Mouse (Mus musculus): Measurements from ENCODE around the gene Slc39a8.

Gene Slc39a8

DNA sequence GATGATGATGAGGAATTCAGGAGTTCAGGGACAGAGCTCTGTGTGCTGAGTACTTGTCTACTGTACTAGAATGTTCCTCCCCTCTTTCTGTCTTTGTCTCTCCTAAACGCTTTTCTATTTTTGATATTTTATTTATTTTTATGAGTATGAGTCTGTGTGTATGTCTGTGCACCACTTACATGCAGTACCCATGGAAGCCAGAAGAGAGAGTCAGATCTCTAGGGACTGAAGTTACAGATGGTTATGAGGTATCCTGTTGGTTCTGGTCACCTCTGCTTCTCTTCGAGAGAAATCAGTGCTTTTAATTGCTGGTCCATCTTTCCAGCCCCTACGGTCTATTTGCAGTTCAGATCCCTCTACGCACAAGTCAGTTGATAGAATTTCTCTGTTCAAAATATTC lies 90.9 kb downstream of the Slc39a8 start:
- DNase-seq (ENCODE audit: low spot score in 2 of 2): no peak

DNA sequence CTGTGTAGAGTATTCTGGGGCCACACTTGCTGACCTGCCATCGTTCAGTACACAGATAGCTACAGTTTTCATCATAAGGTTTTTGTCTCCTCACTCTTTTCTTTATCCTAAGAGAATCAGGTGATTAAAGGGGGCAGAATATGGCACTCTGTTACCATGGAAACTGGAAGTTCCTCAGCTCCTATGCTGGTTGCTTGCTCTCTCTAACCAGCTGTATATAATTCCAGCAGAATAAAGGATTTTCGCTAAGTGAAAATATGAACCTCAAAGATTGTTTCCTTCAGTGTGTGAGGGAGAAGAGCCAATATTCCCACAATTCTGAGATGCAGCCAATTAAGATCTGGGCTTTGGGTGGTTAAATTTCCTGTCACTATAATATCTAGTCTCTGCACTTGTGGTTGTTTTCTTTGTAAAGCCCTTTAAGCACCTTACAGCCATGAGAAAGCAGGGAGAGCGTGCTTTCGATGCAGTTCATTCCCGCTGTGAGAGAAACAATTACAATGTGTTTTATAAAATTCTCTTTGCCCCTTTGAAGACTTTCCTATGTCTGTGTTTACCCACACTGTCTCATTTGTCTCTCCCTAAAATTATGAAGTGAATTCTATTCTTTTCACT lies 93.6 kb downstream of the Slc39a8 start:
- DNase-seq (ENCODE audit: low spot score in 2 of 2): no peak

DNA sequence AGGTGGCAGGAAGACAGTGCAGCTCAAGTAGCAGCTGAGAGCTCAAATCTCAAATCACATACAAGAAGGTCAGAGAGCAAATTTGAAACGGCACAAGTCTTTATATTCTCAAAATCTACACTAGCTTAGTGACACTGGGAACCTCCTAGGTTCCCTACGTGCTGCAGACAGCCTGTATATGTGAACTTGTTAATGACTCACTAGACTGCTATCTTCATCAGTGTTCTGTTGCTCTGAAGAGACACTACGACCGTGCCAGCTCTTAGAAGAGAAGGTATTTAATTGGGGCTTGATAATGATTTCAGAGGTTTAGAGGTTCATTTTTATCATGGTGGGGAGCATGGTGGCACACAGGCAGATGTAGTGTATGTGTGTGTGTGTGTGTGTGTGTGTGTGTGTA lies 94.2 kb downstream of the Slc39a8 start:
- DNase-seq (ENCODE audit: low spot score in 2 of 2): no peak

DNA sequence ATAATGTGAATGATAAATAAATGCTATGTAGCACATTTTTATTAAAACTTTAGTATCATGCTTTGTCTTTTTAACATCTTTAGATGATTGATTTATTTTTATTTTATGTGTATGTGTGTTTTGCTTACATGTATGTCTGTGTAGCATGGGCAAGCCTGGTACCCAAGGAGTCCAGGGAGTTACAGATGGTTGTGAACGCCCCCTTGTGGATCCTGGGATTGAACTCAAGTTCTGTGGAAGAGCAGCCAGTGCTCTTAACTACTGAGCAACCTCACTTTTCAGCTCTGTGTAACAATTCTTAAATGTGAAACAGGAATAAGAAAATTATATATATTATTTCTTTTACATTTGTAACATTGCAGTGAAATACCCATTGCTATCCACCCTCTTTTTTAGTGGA lies 101.7 kb downstream of the Slc39a8 start:
- no peak for DNase-seq (ENCODE audit: low spot score in 2 of 2)

DNA sequence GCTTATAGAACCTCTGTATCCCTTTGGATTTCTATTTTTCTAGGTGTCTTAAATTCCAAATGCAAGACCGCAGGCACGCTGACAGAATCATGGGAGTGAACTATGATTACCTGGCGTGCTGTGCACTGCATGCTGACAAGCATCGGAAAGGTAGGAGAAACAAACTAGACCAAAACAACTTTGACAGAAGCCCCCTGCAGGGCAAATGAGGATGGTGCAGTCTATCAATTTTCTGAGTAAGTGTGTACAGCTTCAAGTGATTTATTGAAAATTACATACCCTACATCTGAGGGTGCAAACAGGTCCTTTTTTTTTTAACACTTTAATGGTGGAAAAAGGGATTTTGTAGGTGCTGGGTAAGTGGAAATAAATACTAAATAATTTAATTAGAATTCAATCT lies 103.1 kb downstream of the Slc39a8 start:
- no peak for DNase-seq (ENCODE audit: low spot score in 2 of 2)

DNA sequence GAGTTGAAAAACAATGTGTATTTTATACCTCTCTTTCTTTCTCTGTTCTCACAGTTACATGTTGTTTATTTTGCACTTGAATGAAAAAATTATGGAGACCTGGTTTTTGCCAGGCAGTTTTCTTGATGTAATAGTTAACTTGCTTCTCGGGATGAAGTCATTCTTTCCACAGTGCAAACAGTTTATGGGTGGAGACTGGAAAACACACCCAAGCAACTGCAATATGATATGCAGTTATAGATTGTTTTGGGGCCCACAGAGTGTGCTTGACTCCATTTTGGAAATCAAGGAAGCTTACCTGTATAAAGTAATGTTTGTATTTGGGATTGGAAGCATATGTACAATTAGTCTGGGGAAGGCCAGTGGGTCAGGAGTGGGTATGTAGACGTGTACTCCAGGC lies 112.4 kb downstream of the Slc39a8 start:
- DNase-seq (ENCODE audit: low spot score in 2 of 2): no peak
